Mouse (Mus musculus): ENCODE results near the gene N4bp1. TPM values are rescaled to one million over a fixed set of nuclear protein-coding genes. Genes with fewer than 3 reads are reported as not detected.

N4bp1 gene
- polyA plus RNA-seq, 1 experiment: 7.6 TPM

GRCm38 (mm10) chr8:86904911-86905310 is 19.9 kb upstream of the N4bp1 start:
- Histone ChIP-seq H3K4me2 (ENCODE audit: low read depth) (no peak overlapping the region), H3K27me3 (ENCODE audit: control insufficient read depth, insufficient read depth, insufficient read length) (peaks cover 20% of the 10 kb centered on the region), H3K79me2 (ENCODE audit: control insufficient read depth, insufficient read depth) (no peaks in the 10 kb centered on the region), H3K36me3 (ENCODE audit: control insufficient read depth, insufficient read depth) (no peaks in the 10 kb centered on the region), H3K4me3 (no peak overlapping the region), H3ac (ENCODE audit: control insufficient read depth, insufficient read length) (no peak overlapping the region)
- TF ChIP-seq TCF3 (IDR thresholded peaks at IDR 0.05; ENCODE audit: insufficient read length, low read depth) (no peak), SRF (IDR thresholded peaks at IDR 0.05; ENCODE audit: control insufficient read depth, insufficient read length, low read depth) (no peak), MYOD1 (IDR thresholded peaks at IDR 0.05; ENCODE audit: control insufficient read depth in 1 of 3, insufficient read length in 2 of 3, low read depth in 2 of 3) (no peak), POLR2A (IDR thresholded peaks at IDR 0.05; ENCODE audit: insufficient read length, low read depth) (no peak), MAX (IDR thresholded peaks at IDR 0.05; ENCODE audit: low read depth) (no peak), CEBPB (IDR thresholded peaks at IDR 0.05; ENCODE audit: insufficient read depth, poor library complexity, severe bottlenecking) (no peak), POLR2AphosphoS2 (IDR thresholded peaks at IDR 0.05; ENCODE audit: insufficient read length, low read depth) (no peak), USF1 (IDR thresholded peaks at IDR 0.05; ENCODE audit: low read depth) (no peak), TCF12 (IDR thresholded peaks at IDR 0.05; ENCODE audit: insufficient read depth, poor library complexity, severe bottlenecking) (no peak), MYOG (IDR thresholded peaks at IDR 0.05; ENCODE audit: control insufficient read depth in 1 of 3, insufficient read depth in 1 of 3, insufficient read length in 2 of 3, low read depth in 2 of 3) (no peak), REST (IDR thresholded peaks at IDR 0.05; ENCODE audit: insufficient read depth, insufficient read length) (no peak), E2F4 (IDR thresholded peaks at IDR 0.05; ENCODE audit: insufficient read depth) (no peak)

- peaks cover 10% of the 10 kb centered on the region for H3K27me3 ChIP-seq (ENCODE audit: control insufficient read depth, insufficient read depth, insufficient read length)
- no peaks in the 10 kb centered on the region for H3K79me2 ChIP-seq (ENCODE audit: control insufficient read depth, insufficient read depth)
- no peak for TF ChIP-seq MAX (IDR thresholded peaks at IDR 0.05; ENCODE audit: low read depth)
- no peak for TF ChIP-seq MYOG (IDR thresholded peaks at IDR 0.05; ENCODE audit: control insufficient read depth in 1 of 3, insufficient read depth in 1 of 3, insufficient read length in 2 of 3, low read depth in 2 of 3)
- no peak for TF ChIP-seq TCF3 (IDR thresholded peaks at IDR 0.05; ENCODE audit: insufficient read length, low read depth)
- no peak for TF ChIP-seq USF1 (IDR thresholded peaks at IDR 0.05; ENCODE audit: low read depth)
- TF ChIP-seq POLR2AphosphoS2 (IDR thresholded peaks at IDR 0.05; ENCODE audit: insufficient read length, low read depth): no peak
- no peak for TF ChIP-seq MYOD1 (IDR thresholded peaks at IDR 0.05; ENCODE audit: control insufficient read depth in 1 of 3, insufficient read length in 2 of 3, low read depth in 2 of 3)
- TF ChIP-seq POLR2A (IDR thresholded peaks at IDR 0.05; ENCODE audit: insufficient read length, low read depth): no peak
- no peak for TF ChIP-seq CEBPB (IDR thresholded peaks at IDR 0.05; ENCODE audit: insufficient read depth, poor library complexity, severe bottlenecking)
- no peak for TF ChIP-seq TCF12 (IDR thresholded peaks at IDR 0.05; ENCODE audit: insufficient read depth, poor library complexity, severe bottlenecking)
- TF ChIP-seq E2F4 (IDR thresholded peaks at IDR 0.05; ENCODE audit: insufficient read depth): no peak
- no peak for TF ChIP-seq SRF (IDR thresholded peaks at IDR 0.05; ENCODE audit: control insufficient read depth, insufficient read length, low read depth)
- no peak for TF ChIP-seq REST (IDR thresholded peaks at IDR 0.05; ENCODE audit: insufficient read depth, insufficient read length)
- no peak overlapping the region for H3K4me3 ChIP-seq
- H3ac ChIP-seq (ENCODE audit: control insufficient read depth, insufficient read length): no peak overlapping the region
- H3K4me2 ChIP-seq (ENCODE audit: low read depth): no peak overlapping the region
- no peaks in the 10 kb centered on the region for H3K36me3 ChIP-seq (ENCODE audit: control insufficient read depth, insufficient read depth)
Measured at GRCm38 (mm10) chr8:86903104-86903503, 18.0 kb upstream of the N4bp1 start.

GRCm38 (mm10) chr8:86902656-86903055 is 17.6 kb upstream of the N4bp1 start:
- no peak overlapping the region for H3K4me2 ChIP-seq (ENCODE audit: low read depth)
- TF ChIP-seq POLR2AphosphoS2 (IDR thresholded peaks at IDR 0.05; ENCODE audit: insufficient read length, low read depth): no peak
- TF ChIP-seq SRF (IDR thresholded peaks at IDR 0.05; ENCODE audit: control insufficient read depth, insufficient read length, low read depth): no peak
- no peak for TF ChIP-seq MYOD1 (IDR thresholded peaks at IDR 0.05; ENCODE audit: control insufficient read depth in 1 of 3, insufficient read length in 2 of 3, low read depth in 2 of 3)
- no peak for TF ChIP-seq TCF12 (IDR thresholded peaks at IDR 0.05; ENCODE audit: insufficient read depth, poor library complexity, severe bottlenecking)
- TF ChIP-seq TCF3 (IDR thresholded peaks at IDR 0.05; ENCODE audit: insufficient read length, low read depth): no peak
- TF ChIP-seq USF1 (IDR thresholded peaks at IDR 0.05; ENCODE audit: low read depth): no peak
- TF ChIP-seq REST (IDR thresholded peaks at IDR 0.05; ENCODE audit: insufficient read depth, insufficient read length): no peak
- no peak for TF ChIP-seq POLR2A (IDR thresholded peaks at IDR 0.05; ENCODE audit: insufficient read length, low read depth)
- TF ChIP-seq E2F4 (IDR thresholded peaks at IDR 0.05; ENCODE audit: insufficient read depth): no peak
- no peak for TF ChIP-seq MAX (IDR thresholded peaks at IDR 0.05; ENCODE audit: low read depth)
- TF ChIP-seq CEBPB (IDR thresholded peaks at IDR 0.05; ENCODE audit: insufficient read depth, poor library complexity, severe bottlenecking): no peak

GRCm38 (mm10) chr8:86901972-86902371 is 16.9 kb upstream of the N4bp1 start:
- Histone ChIP-seq H3K27me3 (ENCODE audit: control insufficient read depth, insufficient read depth, insufficient read length) (peaks cover 10% of the 10 kb centered on the region), H3K4me3 (no peak overlapping the region), H3ac (ENCODE audit: control insufficient read depth, insufficient read length) (no peak overlapping the region), H3K36me3 (ENCODE audit: control insufficient read depth, insufficient read depth) (no peaks in the 10 kb centered on the region), H3K79me2 (ENCODE audit: control insufficient read depth, insufficient read depth) (no peaks in the 10 kb centered on the region), H3K4me2 (ENCODE audit: low read depth) (no peak overlapping the region)
- TF ChIP-seq E2F4 (IDR thresholded peaks at IDR 0.05; ENCODE audit: insufficient read depth) (no peak), REST (IDR thresholded peaks at IDR 0.05; ENCODE audit: insufficient read depth, insufficient read length) (no peak), POLR2A (IDR thresholded peaks at IDR 0.05; ENCODE audit: insufficient read length, low read depth) (no peak), MYOD1 (IDR thresholded peaks at IDR 0.05; ENCODE audit: control insufficient read depth in 1 of 3, insufficient read length in 2 of 3, low read depth in 2 of 3) (no peak), USF1 (IDR thresholded peaks at IDR 0.05; ENCODE audit: low read depth) (no peak)

More at GRCm38 (mm10) chr8:86902656-86903055, 17.6 kb upstream of the N4bp1 start:
- Histone ChIP-seq H3K36me3 (ENCODE audit: control insufficient read depth, insufficient read depth) (no peaks in the 10 kb centered on the region), H3ac (ENCODE audit: control insufficient read depth, insufficient read length) (no peak overlapping the region), H3K27me3 (ENCODE audit: control insufficient read depth, insufficient read depth, insufficient read length) (peaks cover 10% of the 10 kb centered on the region), H3K79me2 (ENCODE audit: control insufficient read depth, insufficient read depth) (no peaks in the 10 kb centered on the region), H3K4me3 (no peak overlapping the region)

Data from myocyte (in vitro differentiated cells).